Mouse (Mus musculus): ENCODE measurements around the gene Synrg. TPM values are rescaled to one million over a fixed set of nuclear protein-coding genes. Genes with fewer than 3 reads are reported as not detected.
A peak's percentile ranks its signal among the peaks of the same experiment; 100 is the strongest.

Gene Synrg
- polyA plus RNA-seq, 1 experiment from 2014 or later: 11.6 TPM

DNA sequence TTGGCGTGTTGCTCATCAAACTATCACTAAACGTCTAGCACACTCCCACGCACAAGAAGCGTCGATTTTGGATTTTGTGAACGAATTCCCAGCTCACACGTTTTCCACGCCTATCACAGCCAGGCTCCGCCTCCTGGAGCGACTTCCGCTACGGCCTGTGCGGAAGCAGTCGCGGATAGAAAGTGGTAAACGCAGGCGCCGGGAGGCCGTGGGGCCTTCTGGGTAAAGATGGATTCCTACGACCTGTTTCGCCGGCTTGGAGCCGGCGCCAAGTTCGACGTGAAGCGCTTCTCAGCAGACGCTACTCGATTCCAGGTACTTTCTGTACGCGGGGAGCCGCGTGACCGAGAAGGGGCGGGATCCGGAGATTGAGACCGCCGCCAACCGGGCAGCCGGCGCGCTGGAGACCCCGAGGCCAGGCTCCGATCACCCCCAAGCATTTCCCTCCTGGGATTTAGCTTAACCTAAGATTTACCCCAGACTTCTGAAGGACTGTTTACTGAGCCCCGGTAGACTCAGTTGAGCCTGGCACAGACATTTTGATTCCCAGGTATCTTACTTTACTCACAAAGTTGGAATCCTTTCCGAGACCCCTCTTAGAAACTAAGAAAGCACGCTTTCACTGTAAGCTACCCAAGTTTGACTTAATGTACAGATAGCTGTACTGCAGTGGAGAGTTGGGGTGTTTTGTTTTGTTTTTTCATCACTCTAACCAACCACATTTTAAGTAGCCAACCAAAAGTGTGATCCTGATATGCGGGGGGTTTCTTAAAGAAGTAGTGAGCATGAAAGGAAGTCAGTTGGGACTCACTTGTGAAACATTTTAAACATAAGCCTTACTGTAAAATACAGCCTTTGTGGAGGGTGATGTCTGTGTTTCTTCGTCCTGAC, 22.0 kb upstream of the Synrg start, which contains the start of gene Ddx52:
Ddx52 (plus strand) TSS at position 113 of the 891 bp plus-strand sequence.
- H3K36me3 ChIP-seq (ENCODE audit: control insufficient read depth, insufficient read depth, low read length): peaks cover 39% of the 10 kb centered on the region
- no peaks in the 10 kb centered on the region for H3K9me3 ChIP-seq (ENCODE audit: control insufficient read depth, low read length)
- peak; percentile 95 for ATAC-seq (ENCODE audit: low FRiP score, low TSS enrichment)
- H3K4me1 ChIP-seq (ENCODE audit: control insufficient read depth, insufficient read depth, low read length): peaks cover 4% of the 10 kb centered on the region; the same call in 1 of the 2 replicates
- peak within 1 kb of the TSS; percentile 64 for H3K4me2 ChIP-seq (replicated peaks; ENCODE audit: low read depth, low read length)
- peak within 1 kb of the TSS; percentile 66 for H3K4me3 ChIP-seq (ENCODE audit: low read length)
- peak within 1 kb of the TSS; percentile 51; the same call in 1 of the 2 replicates for H3K27ac ChIP-seq (ENCODE audit: low read depth, low read length)
- H3K9ac ChIP-seq (ENCODE audit: low read depth, low read length): peak within 1 kb of the TSS; percentile 80
- WGBS: 1% methylated on average over 49 of the region's 49 CpGs
- H3K27me3 ChIP-seq (ENCODE audit: control insufficient read depth, insufficient read depth, low read length): no peaks in the 10 kb centered on the region

DNA sequence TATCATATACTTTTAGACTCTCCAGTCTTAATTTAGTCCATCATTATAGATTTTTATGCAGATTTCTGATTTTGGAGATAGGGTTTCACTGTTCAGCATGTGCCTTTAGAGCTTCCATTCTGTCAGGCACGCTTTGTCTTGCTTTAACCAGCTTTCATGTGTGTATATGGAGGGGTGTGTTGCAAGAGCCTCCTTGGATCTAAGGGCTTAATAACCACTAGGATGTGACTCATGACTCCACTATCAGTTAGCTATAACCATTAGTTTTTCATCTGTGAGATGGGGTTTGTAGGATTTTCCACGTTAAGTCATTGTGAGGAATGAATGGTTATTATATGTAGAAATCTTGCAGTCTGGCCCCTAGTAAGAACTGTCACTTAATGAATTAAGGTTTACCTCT, 7.4 kb upstream of the Synrg start:
- no peaks in the 10 kb centered on the region for H3K4me1 ChIP-seq (ENCODE audit: control insufficient read depth, insufficient read depth, low read length)
- no peak overlapping the region for H3K4me2 ChIP-seq (replicated peaks; ENCODE audit: low read depth, low read length)
- peaks cover 92% of the 10 kb centered on the region for H3K36me3 ChIP-seq (ENCODE audit: control insufficient read depth, insufficient read depth, low read length)
- ATAC-seq (ENCODE audit: low FRiP score, low TSS enrichment): no peak
- no peaks in the 10 kb centered on the region for H3K9me3 ChIP-seq (ENCODE audit: control insufficient read depth, low read length)
- no peak overlapping the region for H3K9ac ChIP-seq (ENCODE audit: low read depth, low read length)
- 93% methylated on average over 2 of the region's 2 CpGs for WGBS
- H3K27ac ChIP-seq (ENCODE audit: low read depth, low read length): no peak overlapping the region
- no peaks in the 10 kb centered on the region for H3K27me3 ChIP-seq (ENCODE audit: control insufficient read depth, insufficient read depth, low read length)
- no peak overlapping the region for H3K4me3 ChIP-seq (ENCODE audit: low read length)

DNA sequence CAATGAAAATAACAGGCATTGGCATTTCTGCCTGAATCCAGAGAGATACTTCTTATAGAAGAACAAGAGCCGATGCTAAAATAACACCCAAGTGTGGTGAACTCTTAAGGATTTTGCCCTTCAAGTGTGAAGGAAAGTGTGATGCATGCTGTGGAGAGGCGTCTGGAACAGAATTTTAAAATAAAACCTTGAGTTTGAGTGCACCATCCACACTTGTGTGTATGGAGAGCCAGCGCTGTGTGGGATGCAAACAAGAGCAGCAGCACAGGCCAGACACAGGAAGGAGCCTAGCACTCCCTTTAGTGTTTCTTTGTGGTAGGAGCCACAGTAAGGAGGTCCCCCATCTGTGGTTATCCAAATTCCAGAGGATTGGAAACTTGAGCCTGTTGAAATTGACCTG, 2.2 kb upstream of the Synrg start:
- ATAC-seq (ENCODE audit: low FRiP score, low TSS enrichment): no peak
- Histone ChIP-seq H3K4me2 (replicated peaks; ENCODE audit: low read depth, low read length) (no peak overlapping the region), H3K9ac (ENCODE audit: low read depth, low read length) (no peak overlapping the region), H3K27me3 (ENCODE audit: control insufficient read depth, insufficient read depth, low read length) (no peaks in the 10 kb centered on the region), H3K4me3 (ENCODE audit: low read length) (no peak overlapping the region), H3K27ac (ENCODE audit: low read depth, low read length) (no peak overlapping the region), H3K36me3 (ENCODE audit: control insufficient read depth, insufficient read depth, low read length) (peaks cover 57% of the 10 kb centered on the region), H3K4me1 (ENCODE audit: control insufficient read depth, insufficient read depth, low read length) (no peaks in the 10 kb centered on the region), H3K9me3 (ENCODE audit: control insufficient read depth, low read length) (no peaks in the 10 kb centered on the region)
- 92% methylated on average over 3 of the region's 3 CpGs for WGBS

DNA sequence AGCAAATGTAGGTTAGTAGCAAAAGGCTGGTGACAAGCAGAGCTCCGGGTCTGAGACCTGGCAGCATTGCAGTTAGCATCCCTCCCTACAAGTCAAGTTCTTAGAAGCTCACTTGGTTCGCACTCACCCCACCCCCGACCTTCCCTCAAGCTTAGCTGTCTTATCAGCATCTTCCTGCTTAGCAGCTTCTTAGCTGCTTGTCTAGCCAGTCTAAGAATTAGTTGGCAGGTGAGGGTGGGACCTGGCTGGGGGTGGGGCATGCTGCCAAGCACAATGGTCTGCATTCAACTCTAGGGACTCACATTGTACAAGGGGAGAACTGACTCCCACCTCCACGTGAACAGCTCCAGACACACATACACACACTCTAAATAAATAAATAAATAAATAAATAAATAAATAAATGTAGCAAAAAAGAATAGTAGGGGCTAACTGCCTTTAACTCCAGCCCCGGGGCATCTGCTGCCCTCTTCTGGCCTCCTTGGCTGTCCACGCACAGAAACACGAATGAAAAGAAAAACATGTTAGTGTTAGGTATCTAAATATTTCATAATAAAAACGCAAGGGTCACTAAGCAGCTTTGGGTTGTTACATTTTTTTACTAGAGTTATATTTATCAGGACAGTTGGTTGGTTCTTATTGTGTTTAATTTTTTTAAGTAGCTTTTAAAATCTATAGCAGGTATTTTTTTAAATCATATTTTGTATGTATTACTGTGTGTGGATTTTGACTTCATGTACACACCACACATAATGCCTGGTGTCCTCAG, 3.4 kb downstream of the Synrg start:
- no peak overlapping the region for H3K27ac ChIP-seq (ENCODE audit: low read depth, low read length)
- H3K27me3 ChIP-seq (ENCODE audit: control insufficient read depth, insufficient read depth, low read length): no peaks in the 10 kb centered on the region
- H3K9me3 ChIP-seq (ENCODE audit: control insufficient read depth, low read length): no peaks in the 10 kb centered on the region
- no peak overlapping the region for H3K4me2 ChIP-seq (replicated peaks; ENCODE audit: low read depth, low read length)
- peaks cover 6% of the 10 kb centered on the region for H3K36me3 ChIP-seq (ENCODE audit: control insufficient read depth, insufficient read depth, low read length)
- WGBS: 57% methylated on average over 8 of the region's 8 CpGs
- no peak overlapping the region for H3K9ac ChIP-seq (ENCODE audit: low read depth, low read length)
- H3K4me3 ChIP-seq (ENCODE audit: low read length): no peak overlapping the region
- H3K4me1 ChIP-seq (ENCODE audit: control insufficient read depth, insufficient read depth, low read length): no peaks in the 10 kb centered on the region
- ATAC-seq (ENCODE audit: low FRiP score, low TSS enrichment): no peak

DNA sequence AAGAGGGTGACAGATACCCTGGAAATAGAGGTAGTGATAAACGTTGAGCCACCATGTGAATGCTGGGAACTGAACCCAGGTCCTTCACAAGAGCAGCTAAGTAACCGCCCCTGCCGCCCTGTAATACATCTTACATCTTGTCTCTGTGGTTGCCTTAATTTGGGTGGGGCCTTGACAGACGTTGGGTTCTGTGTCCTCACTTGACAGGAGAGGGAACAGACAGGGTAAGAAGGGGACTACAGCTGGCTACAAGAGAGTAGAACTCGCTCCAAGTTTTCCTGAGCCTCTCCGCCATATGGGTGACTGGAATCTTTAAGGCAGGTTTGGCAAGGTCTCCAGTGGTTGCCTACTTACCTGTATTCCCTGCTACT, 4.0 kb downstream of the Synrg start:
- no peaks in the 10 kb centered on the region for H3K27me3 ChIP-seq (ENCODE audit: control insufficient read depth, insufficient read depth, low read length)
- H3K36me3 ChIP-seq (ENCODE audit: control insufficient read depth, insufficient read depth, low read length): peaks cover 7% of the 10 kb centered on the region; the same call in 1 of the 2 replicates
- no peak for ATAC-seq (ENCODE audit: low FRiP score, low TSS enrichment)
- H3K4me2 ChIP-seq (replicated peaks; ENCODE audit: low read depth, low read length): no peak overlapping the region
- H3K27ac ChIP-seq (ENCODE audit: low read depth, low read length): no peak overlapping the region
- no peak overlapping the region for H3K9ac ChIP-seq (ENCODE audit: low read depth, low read length)
- no peaks in the 10 kb centered on the region for H3K9me3 ChIP-seq (ENCODE audit: control insufficient read depth, low read length)
- WGBS: 79% methylated on average over 6 of the region's 6 CpGs
- H3K4me1 ChIP-seq (ENCODE audit: control insufficient read depth, insufficient read depth, low read length): no peaks in the 10 kb centered on the region
- H3K4me3 ChIP-seq (ENCODE audit: low read length): no peak overlapping the region

DNA sequence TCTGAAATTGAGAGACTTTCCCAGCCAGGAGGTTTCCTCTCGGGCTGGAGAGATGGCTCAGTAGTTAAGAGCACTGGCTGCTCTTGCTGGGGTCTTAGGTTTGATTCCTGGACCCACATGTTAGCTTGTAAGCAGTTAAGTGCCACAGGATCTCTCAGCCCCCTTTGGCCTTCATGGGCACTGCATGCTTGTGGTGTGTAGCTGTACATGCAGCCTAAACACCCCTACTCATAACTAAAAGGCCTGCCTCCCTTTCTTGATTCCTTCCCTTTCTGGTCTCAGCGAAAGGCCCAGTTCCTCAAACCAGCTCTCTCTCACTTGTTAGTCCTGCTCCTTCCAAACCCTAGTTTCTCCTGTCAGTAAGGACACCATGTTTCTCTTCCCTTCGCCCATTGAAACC, 4.8 kb downstream of the Synrg start:
- no peak overlapping the region for H3K27ac ChIP-seq (ENCODE audit: low read depth, low read length)

DNA sequence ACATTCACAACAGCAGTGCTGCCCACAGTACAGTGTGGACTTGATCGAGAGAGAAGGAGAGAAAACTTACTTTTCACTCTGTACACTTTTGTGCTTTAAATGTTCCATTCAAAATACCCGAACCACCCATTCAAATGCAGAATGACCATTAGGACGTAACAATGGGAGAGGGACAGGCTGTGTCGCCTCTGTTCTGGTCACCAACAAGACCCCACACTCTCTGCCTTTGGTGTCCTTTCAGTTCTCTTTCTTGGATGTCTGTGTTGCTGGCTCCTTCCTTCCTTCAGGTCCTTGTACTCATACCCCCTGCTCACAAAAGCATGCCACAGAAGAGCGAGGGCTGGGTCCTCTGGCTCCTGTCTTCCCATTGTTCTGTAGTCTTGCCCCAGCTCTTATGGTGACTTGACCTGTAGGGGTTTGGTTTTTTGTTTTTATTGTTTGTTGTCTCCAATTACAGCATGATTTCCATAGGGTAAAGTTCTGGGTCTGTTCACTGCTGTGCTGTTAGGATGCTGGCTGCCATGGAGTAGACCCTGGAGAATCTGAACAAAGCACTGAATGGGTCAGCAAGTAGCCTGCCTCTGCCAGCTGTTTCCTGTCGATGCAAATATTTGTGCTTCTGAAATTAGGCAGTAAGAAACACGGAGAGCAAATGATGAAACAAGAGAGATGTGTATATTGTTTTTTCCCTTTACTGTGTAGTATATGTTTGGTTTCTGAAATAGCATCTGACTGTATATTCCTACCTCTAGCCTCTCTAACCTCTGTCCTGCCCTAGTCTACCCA, 10.5 kb downstream of the Synrg start:
- WGBS: 74% methylated on average over 7 of the region's 7 CpGs
- H3K9ac ChIP-seq (ENCODE audit: low read depth, low read length): no peak overlapping the region
- H3K4me3 ChIP-seq (ENCODE audit: low read length): no peak overlapping the region
- H3K9me3 ChIP-seq (ENCODE audit: control insufficient read depth, low read length): no peaks in the 10 kb centered on the region
- no peak overlapping the region for H3K4me2 ChIP-seq (replicated peaks; ENCODE audit: low read depth, low read length)
- no peak overlapping the region for H3K27ac ChIP-seq (ENCODE audit: low read depth, low read length)
- no peaks in the 10 kb centered on the region for H3K4me1 ChIP-seq (ENCODE audit: control insufficient read depth, insufficient read depth, low read length)
- H3K27me3 ChIP-seq (ENCODE audit: control insufficient read depth, insufficient read depth, low read length): no peaks in the 10 kb centered on the region
- H3K36me3 ChIP-seq (ENCODE audit: control insufficient read depth, insufficient read depth, low read length): peaks cover 23% of the 10 kb centered on the region
- ATAC-seq (ENCODE audit: low FRiP score, low TSS enrichment): no peak

More for the DNA sequence above, 4.8 kb downstream of the Synrg start:
- Histone ChIP-seq H3K9ac (ENCODE audit: low read depth, low read length) (no peak overlapping the region), H3K27me3 (ENCODE audit: control insufficient read depth, insufficient read depth, low read length) (no peaks in the 10 kb centered on the region), H3K4me1 (ENCODE audit: control insufficient read depth, insufficient read depth, low read length) (no peaks in the 10 kb centered on the region), H3K4me2 (replicated peaks; ENCODE audit: low read depth, low read length) (no peak overlapping the region), H3K36me3 (ENCODE audit: control insufficient read depth, insufficient read depth, low read length) (peaks cover 7% of the 10 kb centered on the region; the same call in 1 of the 2 replicates), H3K4me3 (ENCODE audit: low read length) (no peak overlapping the region), H3K9me3 (ENCODE audit: control insufficient read depth, low read length) (no peaks in the 10 kb centered on the region)
- no peak for ATAC-seq (ENCODE audit: low FRiP score, low TSS enrichment)
- 80% methylated on average over 3 of the region's 3 CpGs for WGBS

DNA sequence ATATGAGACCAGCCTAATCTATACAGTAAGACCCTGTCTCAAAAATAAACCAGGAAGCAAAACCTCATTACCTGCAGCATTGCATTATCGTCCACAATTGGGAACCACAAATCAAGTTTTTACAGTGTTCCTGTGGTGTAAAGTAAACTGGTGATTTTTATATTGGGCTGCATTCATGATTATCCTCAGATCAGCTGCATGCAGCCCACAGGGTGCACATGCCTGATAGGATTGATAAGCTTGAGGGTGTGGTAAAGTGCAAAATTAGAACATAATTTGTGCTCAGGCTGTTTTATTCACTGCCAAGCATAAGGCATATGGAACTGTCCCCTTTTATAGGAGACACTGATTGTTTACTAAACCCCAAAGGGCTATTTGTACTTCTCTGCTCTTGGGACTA, 11.3 kb downstream of the Synrg start:
- Histone ChIP-seq H3K4me3 (ENCODE audit: low read length) (no peak overlapping the region), H3K9ac (ENCODE audit: low read depth, low read length) (no peak overlapping the region), H3K9me3 (ENCODE audit: control insufficient read depth, low read length) (no peaks in the 10 kb centered on the region), H3K4me1 (ENCODE audit: control insufficient read depth, insufficient read depth, low read length) (no peaks in the 10 kb centered on the region), H3K4me2 (replicated peaks; ENCODE audit: low read depth, low read length) (no peak overlapping the region), H3K27me3 (ENCODE audit: control insufficient read depth, insufficient read depth, low read length) (no peaks in the 10 kb centered on the region), H3K27ac (ENCODE audit: low read depth, low read length) (no peak overlapping the region), H3K36me3 (ENCODE audit: control insufficient read depth, insufficient read depth, low read length) (peaks cover 28% of the 10 kb centered on the region)
- WGBS: 58% methylated on average over 1 of the region's 1 CpGs
- ATAC-seq (ENCODE audit: low FRiP score, low TSS enrichment): no peak

All from kidney, embryonic 14.5 days (tissue).